Comparison of ENCODE assay signal across 21 mouse cellular contexts in genomic region chr3:145391986-145392659, GRCm38 (mm10).
DNase-seq lines count a peak whose midpoint lies in the region; ATAC-seq and TF ChIP-seq lines count a peak whose summit lies in the region.
"Had no signal": no experiment of that assay in that cellular context is flagged by ENCODE, and none has a peak within 500 bp of the region (broad histone marks: within the 10 kb centered on the region; RNA-seq: fewer than 3 reads in every experiment).

No protein-coding gene starts in this region.

- no peaks in the 10 kb centered on the region for H3K4me1 ChIP-seq in E14TG2a.4 (replicated peaks; ENCODE audit: low read depth, low read length)
- peaks cover 22% of the 10 kb centered on the region for H3K4me1 ChIP-seq in embryonic facial prominence, embryonic 15.5 days
- H3K4me1 ChIP-seq in limb, embryonic 14.5 days (ENCODE audit: control insufficient read depth, insufficient read depth, low read length), result peaks cover 9% of the 10 kb centered on the region
- H3K4me1 ChIP-seq in hindbrain, postnatal 0 days (ENCODE audit: insufficient read depth, low read length), result no peaks in the 10 kb centered on the region
- H3K4me1 ChIP-seq: heart, embryonic 10.5 days; hindbrain, embryonic 13.5 days; midbrain, embryonic 12.5 days; neural tube, embryonic 13.5 days had no signal

- no peak overlapping the region for H3K9ac ChIP-seq in embryonic facial prominence, embryonic 15.5 days
- no peak overlapping the region for H3K9ac ChIP-seq in limb, embryonic 14.5 days (ENCODE audit: low read depth, low read length, severe bottlenecking)
- H3K9ac ChIP-seq in hindbrain, postnatal 0 days (replicated peaks; ENCODE audit: low read length), result no peak overlapping the region
- H3K9ac ChIP-seq: hindbrain, embryonic 13.5 days; midbrain, embryonic 12.5 days; neural tube, embryonic 13.5 days had no signal

- DNase-seq in spleen, adult 18-20 months, result peak; percentile 5 to 7
- DNase-seq in spleen, adult 12 weeks (ENCODE audit: low spot score), result no peak
- DNase-seq in limb, embryonic 14.5 days (ENCODE audit: low spot score), result peak; percentile 68
- DNase-seq in hindbrain, postnatal 0 days (ENCODE audit: low spot score), result no peak
- DNase-seq in left cerebral cortex, adult 8-10 months (ENCODE audit: low spot score in 2 of 2), result no peak
- DNase-seq: cerebellum, adult 8-10 months; gastrocnemius, postnatal 14 days; heart, postnatal 10 days; kidney, postnatal 36 days; lung, postnatal 4 days; right cerebral cortex, postnatal 14 days; thymus, adult 2 months had no signal

- peak overlapping the region; percentile 68 for H3K27ac ChIP-seq in embryonic facial prominence, embryonic 15.5 days (replicated peaks)
- H3K27ac ChIP-seq in limb, embryonic 14.5 days (replicated peaks; ENCODE audit: low read depth, low read length), result peak overlapping the region; percentile 58
- H3K27ac ChIP-seq in hindbrain, postnatal 0 days, result no peak overlapping the region
- H3K27ac ChIP-seq: heart, embryonic 10.5 days; hindbrain, embryonic 13.5 days; midbrain, embryonic 12.5 days; neural tube, embryonic 13.5 days had no signal

- no peaks in the 10 kb centered on the region for H3K36me3 ChIP-seq in E14TG2a.4 (ENCODE audit: insufficient read depth, low read length)
- no peaks in the 10 kb centered on the region for H3K36me3 ChIP-seq in embryonic facial prominence, embryonic 15.5 days
- H3K36me3 ChIP-seq in limb, embryonic 14.5 days (ENCODE audit: control insufficient read depth, insufficient read depth, low read length), result 0 out of 2 replicates have a peak, but pooled peaks cover 5% of the 10 kb centered on the region
- no peaks in the 10 kb centered on the region for H3K36me3 ChIP-seq in hindbrain, postnatal 0 days (ENCODE audit: insufficient read depth, low read length)
- H3K36me3 ChIP-seq: heart, embryonic 10.5 days; hindbrain, embryonic 13.5 days; midbrain, embryonic 12.5 days; neural tube, embryonic 13.5 days had no signal

- H3K27me3 ChIP-seq in E14TG2a.4 (ENCODE audit: insufficient read depth, low read length), result no peaks in the 10 kb centered on the region
- H3K27me3 ChIP-seq in embryonic facial prominence, embryonic 15.5 days, result no peaks in the 10 kb centered on the region
- H3K27me3 ChIP-seq in limb, embryonic 14.5 days (ENCODE audit: control insufficient read depth, insufficient read depth, low read length), result no peaks in the 10 kb centered on the region
- no peaks in the 10 kb centered on the region for H3K27me3 ChIP-seq in hindbrain, postnatal 0 days (ENCODE audit: insufficient read depth, low read length)
- H3K27me3 ChIP-seq: hindbrain, embryonic 13.5 days; midbrain, embryonic 12.5 days; neural tube, embryonic 13.5 days had no signal

- peak; percentile 76; the same call in 1 of the 2 replicates for ATAC-seq in embryonic facial prominence, embryonic 15.5 days (ENCODE audit: insufficient number of reproducible peaks, low FRiP score, low TSS enrichment, low read depth)
- ATAC-seq in limb, embryonic 14.5 days (ENCODE audit: low FRiP score, low read depth), result peak; percentile 79
- no peak for ATAC-seq in hindbrain, postnatal 0 days
- ATAC-seq in granulocyte monocyte progenitor cell, adult 5-6 weeks (replicated peaks; ENCODE audit: poor library complexity, severe bottlenecking), result no peak
- ATAC-seq: intestine, embryonic 16.5 days; Patski had no signal

- TF ChIP-seq POLR2A in limb, embryonic 14.5 days (IDR thresholded peaks at IDR 0.05; ENCODE audit: borderline replicate concordance, extremely low read depth, insufficient read depth, insufficient read length), result no peak

- no peak for TF ChIP-seq CTCF in E14TG2a.4 (conservative IDR thresholded peaks at IDR 0.05; ENCODE audit: low read length)
- no peak for TF ChIP-seq CTCF in hindbrain, postnatal 0 days (IDR thresholded peaks at IDR 0.05; ENCODE audit: low read depth)

- peak overlapping the region; percentile 15; the same call in 1 of the 2 replicates for H3K4me2 ChIP-seq in embryonic facial prominence, embryonic 15.5 days (replicated peaks)
- H3K4me2 ChIP-seq in limb, embryonic 14.5 days (replicated peaks; ENCODE audit: low read depth, low read length, severe bottlenecking), result peak overlapping the region; percentile 15; the same call in 1 of the 2 replicates
- no peak overlapping the region for H3K4me2 ChIP-seq in hindbrain, postnatal 0 days (ENCODE audit: low read depth, low read length)
- H3K4me2 ChIP-seq: hindbrain, embryonic 13.5 days; midbrain, embryonic 12.5 days; neural tube, embryonic 13.5 days had no signal

- H3K9me3 ChIP-seq in E14TG2a.4 (ENCODE audit: low read length), result no peaks in the 10 kb centered on the region
- no peaks in the 10 kb centered on the region for H3K9me3 ChIP-seq in embryonic facial prominence, embryonic 15.5 days (replicated peaks)
- no peaks in the 10 kb centered on the region for H3K9me3 ChIP-seq in limb, embryonic 14.5 days (ENCODE audit: control insufficient read depth, low read length)
- H3K9me3 ChIP-seq in hindbrain, postnatal 0 days (ENCODE audit: low read length), result no peaks in the 10 kb centered on the region
- H3K9me3 ChIP-seq: heart, embryonic 10.5 days; hindbrain, embryonic 13.5 days; midbrain, embryonic 12.5 days; neural tube, embryonic 13.5 days had no signal

- whole genome bisulfite sequencing in embryonic facial prominence, embryonic 15.5 days, result 35% methylated on average over 19 of the region's 19 CpGs
- WGBS in limb, embryonic 14.5 days, result 36% methylated on average over 19 of the region's 19 CpGs
- WGBS in hindbrain, postnatal 0 days, result 83% methylated on average over 19 of the region's 19 CpGs

- peak overlapping the region; percentile 17; the same call in 1 of the 2 replicates for H3K4me3 ChIP-seq in E14TG2a.4 (replicated peaks; ENCODE audit: low read length)
- no peak overlapping the region for H3K4me3 ChIP-seq in embryonic facial prominence, embryonic 15.5 days (replicated peaks)
- no peak overlapping the region for H3K4me3 ChIP-seq in limb, embryonic 14.5 days (replicated peaks; ENCODE audit: low read length)
- H3K4me3 ChIP-seq in hindbrain, postnatal 0 days (ENCODE audit: low read length), result no peak overlapping the region
- H3K4me3 ChIP-seq: heart, embryonic 10.5 days; hindbrain, embryonic 13.5 days; midbrain, embryonic 12.5 days; neural tube, embryonic 13.5 days had no signal

Comparison
In these comparisons a context has a peak if more than half of its experiments do, and no peak if none do; other contexts are left out.
1. DNase-seq: peak in spleen, adult 18-20 months (2 of 2) and limb, embryonic 14.5 days (single experiment); none in spleen, adult 12 weeks (single experiment), hindbrain, postnatal 0 days (single experiment) and left cerebral cortex, adult 8-10 months (0 of 2).
2. ATAC-seq: peak in embryonic facial prominence, embryonic 15.5 days (single experiment) and limb, embryonic 14.5 days (single experiment); none in hindbrain, postnatal 0 days (single experiment) and granulocyte monocyte progenitor cell, adult 5-6 weeks (single experiment).